Comparison of ENCODE assay signal across 8 mouse cellular contexts in the genomic region with DNA sequence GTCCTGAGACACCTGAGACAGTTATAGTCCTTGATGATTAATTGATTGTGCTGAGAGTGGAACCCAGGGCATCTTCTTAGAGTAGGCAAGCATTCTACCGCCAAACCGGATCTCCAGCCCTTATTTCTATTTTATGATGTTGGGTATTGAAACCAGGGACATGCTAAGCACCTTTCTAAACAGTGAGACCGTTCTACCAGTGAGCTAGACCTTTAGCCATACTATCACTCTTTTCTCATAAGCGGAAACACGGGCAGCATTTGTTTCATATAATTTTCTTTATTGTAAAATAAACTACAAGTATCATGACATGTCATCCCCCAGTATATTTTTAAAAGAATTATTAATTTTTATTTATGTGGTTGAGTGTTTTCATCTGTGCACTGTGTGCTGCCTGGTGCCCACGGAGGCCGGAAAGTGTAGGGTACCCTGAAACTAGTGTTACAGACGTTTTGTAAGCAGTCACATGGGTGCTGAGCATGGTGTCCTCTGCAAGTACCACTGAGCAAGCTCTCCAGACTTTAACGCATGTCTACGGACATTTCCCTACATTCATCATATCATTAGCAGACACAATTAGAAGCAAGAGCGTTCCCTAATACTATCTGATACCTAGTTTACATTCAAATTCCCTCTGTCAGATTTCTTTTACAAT. TPM values are rescaled to one million over a fixed set of nuclear protein-coding genes. Genes with fewer than 3 reads are reported as not detected.
DNase-seq lines count a peak whose midpoint lies in the region; ATAC-seq and TF ChIP-seq lines count a peak whose summit lies in the region.

No protein-coding gene starts in this region.

- DNase-seq in heart, postnatal 25 days (ENCODE audit: low spot score): no peak
- no peak for DNase-seq in G1E (ENCODE audit: low spot score)
- DNase-seq in adrenal gland, postnatal 4 days (ENCODE audit: low spot score in 2 of 2): no peak
- DNase-seq in right cerebral cortex, postnatal 36 days (ENCODE audit: low spot score in 2 of 2): no peak
- DNase-seq in gastrocnemius, adult 18-20 months (ENCODE audit: low spot score): no peak

- intact Hi-C loops in heart, postnatal 25 days (cut with DNase I): loop anchor here (2.0 kb wide), 1 partner anchor 98 kb away; no protein-coding TSS in a partner anchor

- H3K9ac ChIP-seq in heart, embryonic 12.5 days: peak overlapping the region; percentile 70
- H3K9ac ChIP-seq in heart, embryonic 16.5 days (ENCODE audit: low read length): peak overlapping the region; percentile 81

- no peaks in the 10 kb centered on the region for H3K9me3 ChIP-seq in heart, embryonic 12.5 days (replicated peaks)
- no peaks in the 10 kb centered on the region for H3K9me3 ChIP-seq in G1E (replicated peaks)
- H3K9me3 ChIP-seq in heart, embryonic 16.5 days (replicated peaks; ENCODE audit: control insufficient read depth, low read length): no peaks in the 10 kb centered on the region

- no peaks in the 10 kb centered on the region; the same call in 1 of the 2 replicates for H3K4me1 ChIP-seq in heart, embryonic 12.5 days (replicated peaks)
- peaks cover 19% of the 10 kb centered on the region for H3K4me1 ChIP-seq in G1E (ENCODE audit: insufficient read depth, low read depth, low read length)
- H3K4me1 ChIP-seq in heart, embryonic 16.5 days (ENCODE audit: control insufficient read depth, insufficient read depth, low read length): peaks cover 4% of the 10 kb centered on the region; the same call in 1 of the 2 replicates

- H3K4me2 ChIP-seq in heart, embryonic 12.5 days: peak overlapping the region; percentile 74
- peak overlapping the region; percentile 85 for H3K4me2 ChIP-seq in heart, embryonic 16.5 days (ENCODE audit: low read depth, low read length)

- H3K27me3 ChIP-seq in heart, embryonic 12.5 days (replicated peaks): no peaks in the 10 kb centered on the region
- no peaks in the 10 kb centered on the region for H3K27me3 ChIP-seq in G1E (ENCODE audit: insufficient read depth, low read length)
- H3K27me3 ChIP-seq in heart, embryonic 16.5 days (ENCODE audit: control insufficient read depth, insufficient read depth, low read length): no peaks in the 10 kb centered on the region

- WGBS in heart, embryonic 12.5 days: 50% methylated on average over 11 of the region's 11 CpGs
- WGBS in heart, embryonic 16.5 days: 56% methylated on average over 11 of the region's 11 CpGs

- no peak for TF ChIP-seq CTCF in G1E (IDR thresholded peaks at IDR 0.05; ENCODE audit: low read depth, low read length)

- peak overlapping the region; percentile 85; the same call in 1 of the 2 replicates for H3K27ac ChIP-seq in heart, embryonic 12.5 days (ENCODE audit: poor library complexity, severe bottlenecking)
- H3K27ac ChIP-seq in heart, embryonic 16.5 days (ENCODE audit: low read length): peak overlapping the region; percentile 89

- no peak for ATAC-seq in heart, embryonic 12.5 days (ENCODE audit: insufficient number of reproducible peaks, low FRiP score)
- ATAC-seq in G1E (ENCODE audit: extremely low read depth, insufficient number of reproducible peaks, low FRiP score, poor library complexity, severe bottlenecking): no peak
- no peak for ATAC-seq in heart, embryonic 16.5 days (replicated peaks; ENCODE audit: extremely low read depth, insufficient read depth, low FRiP score)
- ATAC-seq in megakaryocyte, adult 5-6 weeks (ENCODE audit: poor library complexity, severe bottlenecking): 0 out of 2 replicates have a peak, but pooled peaks have one; percentile 8

- no peaks in the 10 kb centered on the region for H3K36me3 ChIP-seq in heart, embryonic 12.5 days
- no peaks in the 10 kb centered on the region for H3K36me3 ChIP-seq in G1E (replicated peaks)
- H3K36me3 ChIP-seq in heart, embryonic 16.5 days (ENCODE audit: control insufficient read depth, insufficient read depth): no peaks in the 10 kb centered on the region

- peak overlapping the region; percentile 54 for H3K4me3 ChIP-seq in heart, embryonic 12.5 days
- peak overlapping the region; percentile 68 for H3K4me3 ChIP-seq in G1E (ENCODE audit: low read depth, low read length)
- peak overlapping the region; percentile 63 for H3K4me3 ChIP-seq in heart, embryonic 16.5 days (ENCODE audit: low read length)

RNA-seq across cellular contexts. Expression of gene Zkscan3, which starts 6.4 kb away (rescaled TPM):
- 71.2 and 72.6 TPM in 2 replicates for polyA plus RNA-seq in heart, embryonic 12.5 days (2016; fragmentation: Nextera tagmentation; extraction: Ambion mirVana)
- total RNA-seq in heart, postnatal 25 days (2021): 10 to 100 TPM; 28.3 to 30.6 TPM
- 60.6 and 78.1 TPM in 2 replicates for total RNA-seq in G1E (2014; fragmentation: Nextera tagmentation)
- total RNA-seq in G1E (2017): 59.0 and 59.3 TPM in 2 replicates
- 4.6 and 5.5 TPM in 2 replicates for polyA plus RNA-seq in G1E (2012)
- polyA plus RNA-seq in heart, embryonic 16.5 days (2015; fragmentation: Nextera tagmentation; extraction: Ambion mirVana): 70.4 and 73.1 TPM in 2 replicates
- total RNA-seq in megakaryocyte, adult 5-6 weeks (2015): 33.5 and 36.6 TPM in 2 replicates
- 26.8 and 29.7 TPM in 2 replicates for total RNA-seq in megakaryocyte, adult 5-6 weeks (2017)
- 10 to 100 TPM; 67.9 to 68.8 TPM for total RNA-seq in adrenal gland, postnatal 4 days (2021)
- 10 to 100 TPM; 13.0 to 17.0 TPM for total RNA-seq in gastrocnemius, adult 18-20 months (2021)

RNA-seq across cellular contexts. Expression of gene Pgbd1, which starts 31.9 kb away (rescaled TPM):
- 2.2 and 3.1 TPM in 2 replicates for polyA plus RNA-seq in heart, embryonic 12.5 days (2016; fragmentation: Nextera tagmentation; extraction: Ambion mirVana)
- total RNA-seq in heart, postnatal 25 days (2021): under 1 TPM; 0.39 to 0.44 TPM
- total RNA-seq in G1E (2014; fragmentation: Nextera tagmentation) (5.9 and 6.8 TPM in 2 replicates), G1E (2017) (3.9 and 4.9 TPM in 2 replicates)
- polyA plus RNA-seq in G1E (2012): 0.21 and 0.22 TPM in 2 replicates
- polyA plus RNA-seq in heart, embryonic 16.5 days (2015; fragmentation: Nextera tagmentation; extraction: Ambion mirVana): 3.2 and 3.9 TPM in 2 replicates
- 0.30 TPM in 1 of 2 replicates, not detected in the other for total RNA-seq in megakaryocyte, adult 5-6 weeks (2015)
- total RNA-seq in megakaryocyte, adult 5-6 weeks (2017): 0.33 TPM in 1 of 2 replicates, not detected in the other
- under 1 TPM; 0.90 to 0.95 TPM for total RNA-seq in adrenal gland, postnatal 4 days (2021)
- under 1 TPM; 0.31 to 0.39 TPM for total RNA-seq in gastrocnemius, adult 18-20 months (2021)

RNA-seq across cellular contexts. Expression of gene Zscan26, which starts 44.6 kb away (rescaled TPM):
- polyA plus RNA-seq in heart, embryonic 12.5 days (2016; fragmentation: Nextera tagmentation; extraction: Ambion mirVana): 26.8 and 28.1 TPM in 2 replicates
- total RNA-seq in heart, postnatal 25 days (2021): 10 to 100 TPM; 20.2 to 21.8 TPM
- total RNA-seq in G1E (2014; fragmentation: Nextera tagmentation) (43.0 and 43.6 TPM in 2 replicates), G1E (2017) (34.7 TPM in 2 replicates)
- polyA plus RNA-seq in G1E (2012): 3.2 and 3.4 TPM in 2 replicates
- 25.2 and 25.8 TPM in 2 replicates for polyA plus RNA-seq in heart, embryonic 16.5 days (2015; fragmentation: Nextera tagmentation; extraction: Ambion mirVana)
- total RNA-seq in megakaryocyte, adult 5-6 weeks (2015): 24.2 and 25.3 TPM in 2 replicates
- total RNA-seq in megakaryocyte, adult 5-6 weeks (2017): 26.9 and 27.2 TPM in 2 replicates
- total RNA-seq in adrenal gland, postnatal 4 days (2021): 10 to 100 TPM; 38.2 to 41.0 TPM
- 10 to 100 TPM; 13.1 to 14.1 TPM for total RNA-seq in gastrocnemius, adult 18-20 months (2021)

RNA-seq across cellular contexts. Expression of gene Zscan12, which starts 46.3 kb away (rescaled TPM):
- polyA plus RNA-seq in heart, embryonic 12.5 days (2016; fragmentation: Nextera tagmentation; extraction: Ambion mirVana): 8.8 and 9.9 TPM in 2 replicates
- 1 to 10 TPM; 5.0 to 5.4 TPM for total RNA-seq in heart, postnatal 25 days (2021)
- total RNA-seq in G1E (2014; fragmentation: Nextera tagmentation) (10.7 and 14.6 TPM in 2 replicates), G1E (2017) (16.2 and 16.8 TPM in 2 replicates)
- 3.4 and 4.0 TPM in 2 replicates for polyA plus RNA-seq in G1E (2012)
- polyA plus RNA-seq in heart, embryonic 16.5 days (2015; fragmentation: Nextera tagmentation; extraction: Ambion mirVana): 7.2 and 9.1 TPM in 2 replicates
- total RNA-seq in megakaryocyte, adult 5-6 weeks (2015): 4.4 and 4.7 TPM in 2 replicates
- total RNA-seq in megakaryocyte, adult 5-6 weeks (2017): 5.6 and 8.3 TPM in 2 replicates
- total RNA-seq in adrenal gland, postnatal 4 days (2021): 10 to 100 TPM; 12.0 to 13.0 TPM
- total RNA-seq in gastrocnemius, adult 18-20 months (2021): 1 to 10 TPM; 6.8 to 7.6 TPM

RNA-seq across cellular contexts. Expression of gene Nkapl, which starts 59.4 kb away (rescaled TPM):
- 2.3 and 2.4 TPM in 2 replicates for polyA plus RNA-seq in heart, embryonic 12.5 days (2016; fragmentation: Nextera tagmentation; extraction: Ambion mirVana)
- under 1 TPM; 0.39 to 0.75 TPM for total RNA-seq in heart, postnatal 25 days (2021)
- total RNA-seq in G1E (2014; fragmentation: Nextera tagmentation) (2.2 TPM in 1 of 2 replicates, not detected in the other), G1E (2017) (0.66 and 1.1 TPM in 2 replicates)
- 0.53 and 0.54 TPM in 2 replicates for polyA plus RNA-seq in G1E (2012)
- 1.5 and 1.7 TPM in 2 replicates for polyA plus RNA-seq in heart, embryonic 16.5 days (2015; fragmentation: Nextera tagmentation; extraction: Ambion mirVana)
- 0.16 and 1.1 TPM in 2 replicates for total RNA-seq in megakaryocyte, adult 5-6 weeks (2015)
- total RNA-seq in megakaryocyte, adult 5-6 weeks (2017): 1.2 and 1.3 TPM in 2 replicates
- 1 to 10 TPM; 1.8 TPM for total RNA-seq in adrenal gland, postnatal 4 days (2021)
- total RNA-seq in gastrocnemius, adult 18-20 months (2021): under 1 TPM; 0.19 to 0.21 TPM
